Mouse (Mus musculus): ENCODE measurements around the gene Fbxl13.

GRCm38 (mm10) chr5:21488506-21488905 lies 156.9 kb downstream of the Fbxl13 start:
- TF ChIP-seq POLR2A (IDR thresholded peaks at IDR 0.05; ENCODE audit: insufficient read depth, low read length), result no peak
- no peak for TF ChIP-seq CTCF (IDR thresholded peaks at IDR 0.05; ENCODE audit: low read depth, low read length)
- no peak for TF ChIP-seq EP300 (IDR thresholded peaks at IDR 0.05; ENCODE audit: insufficient read depth, low read depth, low read length)
